Mouse (Mus musculus) kidney, embryonic 14.5 days (tissue): ENCODE results near the gene Syngap1. TPM values are rescaled to one million over a fixed set of nuclear protein-coding genes. Genes with fewer than 3 reads are reported as not detected.
A peak's percentile ranks its signal among the peaks of the same experiment; 100 is the strongest.
"Not testable (repeated sequence)": the region's sequence is repeated elsewhere in the genome, so short reads cannot be mapped to it uniquely, and the experiment has no call there.

Experiments
- ATAC-seq: fragments of 200-750 bp; cut with Nextera tagmentation; 2 replicates; pipeline ENCODE4 v1.8.0; 2017; ENCODE audit warnings: moderate number of reproducible peaks, mild to moderate bottlenecking, moderate TSS enrichment, moderate library complexity; ENCODE audit not compliant: low FRiP score, low TSS enrichment
- H3K27ac ChIP-seq: fragments of 300-500 bp; sonication (generic); 2 replicates; pipeline ENCODE4 v1.5.1; 2014; ENCODE audit warnings: low read depth, mild to moderate bottlenecking, low read length, moderate library complexity, mixed read lengths
- H3K27me3 ChIP-seq: fragments of 300-500 bp; sonication (generic); 2 replicates; pipeline ENCODE4 v1.6.1; 2014; ENCODE audit warnings: mild to moderate bottlenecking, low read length; ENCODE audit not compliant: control insufficient read depth, insufficient read depth
- H3K36me3 ChIP-seq: fragments of 300-500 bp; sonication (generic); 2 replicates; pipeline ENCODE4 v1.6.1; 2014; ENCODE audit warnings: low read length, mixed read lengths; ENCODE audit not compliant: control insufficient read depth, insufficient read depth
- H3K4me1 ChIP-seq: fragments of 300-500 bp; sonication (generic); 2 replicates; pipeline ENCODE4 v1.6.1; 2014; ENCODE audit warnings: low read length, mixed read lengths; ENCODE audit not compliant: control insufficient read depth, insufficient read depth
- H3K4me2 ChIP-seq: fragments of 300-500 bp; sonication (generic); replicated peaks from 2 replicates; pipeline ENCODE4 v1.6.1; 2014; ENCODE audit warnings: low read depth, mild to moderate bottlenecking, low read length
- H3K4me3 ChIP-seq: fragments of 300-500 bp; sonication (generic); 2 replicates; pipeline ENCODE4 v1.5.1; 2014; ENCODE audit warnings: mild to moderate bottlenecking, low read length
- H3K9ac ChIP-seq: fragments of 300-500 bp; sonication (generic); 2 replicates; pipeline ENCODE4 v1.6.1; 2014; ENCODE audit warnings: low read depth, mild to moderate bottlenecking, low read length, moderate library complexity
- H3K9me3 ChIP-seq: fragments of 300-500 bp; sonication (generic); 2 replicates; pipeline ENCODE4 v1.6.1; 2016; ENCODE audit warnings: low read length; ENCODE audit not compliant: control insufficient read depth
- WGBS: fragments of 180-500 bp; shearing (Covaris S2); extraction: QIAGEN DNeasy Blood & Tissue Kit; methylation state at CpG from one replicate; pipeline ENCODE4 v1.1.7; 2014; 5-methylcytosine and 5-hydroxymethylcytosine counted together
- polyA plus RNA-seq: library from polyadenylated mRNA; unstranded; fragments of >200 nt; fragmentation: Nextera tagmentation; extraction: Ambion mirVana; gene quantifications from 2 replicates; pipeline ENCODE4 v1.2.1, GENCODE M21; 2014

Syngap1 gene
- polyA plus RNA-seq, 1 experiment from 2014 or later = 2.6 TPM

GRCm38 (mm10) chr17:26916711-26917482 lies 24.2 kb upstream of the Syngap1 start, which contains the start of gene Kifc5b:
Gene Kifc5b, plus strand, starts transcription at chr17:26917091.
- Histone ChIP-seq H3K27me3 (no peaks in the 10 kb centered on the region), H3K36me3 (peaks cover 8% of the 10 kb centered on the region; the same call in 1 of the 2 replicates), H3K4me3 (peak within 1 kb of the TSS; percentile 65), H3K9me3 (no peaks in the 10 kb centered on the region), H3K4me2 (peak within 1 kb of the TSS; percentile 48), H3K9ac (peak within 1 kb of the TSS; percentile 69), H3K27ac (peak within 1 kb of the TSS; percentile 67), H3K4me1 (peaks cover 4% of the 10 kb centered on the region; the same call in 1 of the 2 replicates)
- WGBS = under 1% methylated on average over 71 of the region's 72 CpGs
- peak; percentile 99 for ATAC-seq

- not testable (repeated sequence) for H3K27me3 ChIP-seq, H3K9me3 ChIP-seq, H3K36me3 ChIP-seq, ATAC-seq, H3K4me1 ChIP-seq
- Histone ChIP-seq H3K4me2 (peak overlapping the region; percentile 48), H3K27ac (0 out of 2 replicates have a peak overlapping the region, but pooled peaks have one; percentile 67), H3K9ac (peak overlapping the region; percentile 69), H3K4me3 (peak overlapping the region; percentile 65)
- under 1% methylated on average over 12 of the region's 12 CpGs for WGBS
These were observed 23.5 kb upstream of the Syngap1 start for GRCm38 (mm10) chr17:26917560-26917959.

GRCm38 (mm10) chr17:26918343-26918742 lies 22.7 kb upstream of the Syngap1 start:
- Histone ChIP-seq H3K4me3 (peak overlapping the region; percentile 65; the same call in 1 of the 2 replicates), H3K4me1 (peaks cover 4% of the 10 kb centered on the region; the same call in 1 of the 2 replicates), H3K27me3 (no peaks in the 10 kb centered on the region), H3K4me2 (peak overlapping the region; percentile 48), H3K36me3 (peaks cover 8% of the 10 kb centered on the region; the same call in 1 of the 2 replicates), H3K27ac (no peak overlapping the region), H3K9me3 (no peaks in the 10 kb centered on the region), H3K9ac (peak overlapping the region; percentile 42; the same call in 1 of the 2 replicates)
- 78% methylated on average over 2 of the region's 2 CpGs for WGBS
- ATAC-seq = no peak

GRCm38 (mm10) chr17:26919516-26919915 lies 21.5 kb upstream of the Syngap1 start:
- not testable (repeated sequence) for H3K9me3 ChIP-seq, H3K4me3 ChIP-seq, H3K36me3 ChIP-seq, H3K27ac ChIP-seq, H3K4me2 ChIP-seq, H3K4me1 ChIP-seq, H3K9ac ChIP-seq, H3K27me3 ChIP-seq, ATAC-seq
- WGBS = 83% methylated on average over 2 of the region's 2 CpGs

GRCm38 (mm10) chr17:26922368-26922767 lies 18.7 kb upstream of the Syngap1 start:
- H3K4me3 ChIP-seq, ATAC-seq, H3K4me1 ChIP-seq, H3K4me2 ChIP-seq, H3K27ac ChIP-seq, H3K27me3 ChIP-seq, H3K9me3 ChIP-seq, H3K9ac ChIP-seq: not testable (repeated sequence)
- peaks cover 26% of the 10 kb centered on the region for H3K36me3 ChIP-seq
- 90% methylated on average over 5 of the region's 6 CpGs for WGBS

- not testable (repeated sequence) for H3K27ac ChIP-seq, H3K4me2 ChIP-seq, H3K9me3 ChIP-seq, H3K4me1 ChIP-seq, ATAC-seq, H3K9ac ChIP-seq, H3K4me3 ChIP-seq, H3K27me3 ChIP-seq
- 95% methylated on average over 9 of the region's 9 CpGs for whole genome bisulfite sequencing
- H3K36me3 ChIP-seq = peaks cover 42% of the 10 kb centered on the region
These were observed 15.6 kb upstream of the Syngap1 start for GRCm38 (mm10) chr17:26925414-26925813.

GRCm38 (mm10) chr17:26931795-26932194 lies 9.3 kb upstream of the Syngap1 start:
- H3K4me2 ChIP-seq, H3K27me3 ChIP-seq, H3K9me3 ChIP-seq, H3K4me3 ChIP-seq, H3K27ac ChIP-seq, H3K9ac ChIP-seq: not testable (repeated sequence)
- peak; percentile 13; the same call in 1 of the 2 replicates for ATAC-seq
- Histone ChIP-seq H3K4me1 (peaks cover 11% of the 10 kb centered on the region), H3K36me3 (peaks cover 52% of the 10 kb centered on the region)
- WGBS = 65% methylated on average over 7 of the region's 7 CpGs

- Histone ChIP-seq H3K4me2 (peak within 1 kb of the TSS; percentile 94), H3K27ac (peak within 1 kb of the TSS; percentile 86), H3K4me1 (peaks cover 14% of the 10 kb centered on the region), H3K36me3 (peaks cover 50% of the 10 kb centered on the region), H3K9me3 (no peaks in the 10 kb centered on the region), H3K4me3 (peak within 1 kb of the TSS; percentile 70), H3K27me3 (no peaks in the 10 kb centered on the region), H3K9ac (peak within 1 kb of the TSS; percentile 71)
- peak; percentile 88 for ATAC-seq
- 0% methylated on average over 43 of the region's 43 CpGs for WGBS
These were observed 8.1 kb upstream of the Syngap1 start, which contains the start of gene Phf1 for GRCm38 (mm10) chr17:26932839-26933398. Gene Phf1, plus strand, starts transcription at chr17:26933052.

GRCm38 (mm10) chr17:26933419-26933818 lies 7.6 kb upstream of the Syngap1 start:
- H3K4me2 ChIP-seq = peak overlapping the region; percentile 94
- peak; percentile 21 for ATAC-seq
- no peaks in the 10 kb centered on the region for H3K9me3 ChIP-seq
- peak overlapping the region; percentile 86 for H3K27ac ChIP-seq
- H3K27me3 ChIP-seq = no peaks in the 10 kb centered on the region
- H3K4me3 ChIP-seq = peak overlapping the region; percentile 70
- 5% methylated on average over 13 of the region's 13 CpGs for WGBS
- H3K9ac ChIP-seq = peak overlapping the region; percentile 71
- peaks cover 19% of the 10 kb centered on the region for H3K4me1 ChIP-seq
- peaks cover 50% of the 10 kb centered on the region for H3K36me3 ChIP-seq
